Mouse (Mus musculus): Measurements from ENCODE around the gene Nxt1.

Gene Nxt1

DNA sequence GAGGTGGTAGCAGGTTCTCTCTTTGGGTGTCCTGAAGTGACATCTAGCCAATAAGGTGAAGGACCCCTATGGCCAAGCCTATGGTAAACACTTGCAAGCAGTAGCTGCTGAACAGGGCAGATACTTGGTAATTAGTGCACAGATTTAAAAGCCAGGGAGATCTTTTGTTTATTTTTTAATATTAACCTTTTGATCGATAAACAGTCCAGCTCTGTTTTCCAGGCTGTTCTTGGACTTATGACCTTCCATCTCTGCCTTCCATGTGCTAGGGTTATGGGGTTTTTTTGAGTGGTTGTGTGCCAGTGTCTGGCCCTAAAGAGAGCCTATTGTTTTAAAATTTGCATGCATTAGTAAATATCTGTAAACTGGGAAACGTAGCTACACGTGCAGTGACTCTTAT lies 17.9 kb downstream of the Nxt1 start:
- DNase-seq, result no peak

DNA sequence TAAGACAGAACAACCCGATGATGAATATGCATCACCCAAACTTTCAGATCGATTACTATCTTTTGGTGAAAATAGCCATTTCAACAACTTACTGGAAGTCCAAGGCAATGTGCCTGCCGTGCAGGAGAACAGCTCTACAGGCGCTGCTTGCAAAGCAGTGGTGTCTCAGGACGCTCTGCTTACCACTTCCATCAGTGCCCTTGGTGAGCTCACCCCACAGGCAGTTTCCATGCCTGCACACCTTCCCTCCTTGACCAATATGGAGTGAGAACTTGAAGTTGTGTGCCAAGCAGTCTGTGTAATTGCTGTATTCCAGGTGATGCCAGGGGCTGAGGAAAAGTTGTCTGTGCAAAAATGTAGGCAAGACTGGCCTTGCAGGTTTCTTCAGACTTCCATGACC lies 18.4 kb downstream of the Nxt1 start:
- DNase-seq, result no peak

DNA sequence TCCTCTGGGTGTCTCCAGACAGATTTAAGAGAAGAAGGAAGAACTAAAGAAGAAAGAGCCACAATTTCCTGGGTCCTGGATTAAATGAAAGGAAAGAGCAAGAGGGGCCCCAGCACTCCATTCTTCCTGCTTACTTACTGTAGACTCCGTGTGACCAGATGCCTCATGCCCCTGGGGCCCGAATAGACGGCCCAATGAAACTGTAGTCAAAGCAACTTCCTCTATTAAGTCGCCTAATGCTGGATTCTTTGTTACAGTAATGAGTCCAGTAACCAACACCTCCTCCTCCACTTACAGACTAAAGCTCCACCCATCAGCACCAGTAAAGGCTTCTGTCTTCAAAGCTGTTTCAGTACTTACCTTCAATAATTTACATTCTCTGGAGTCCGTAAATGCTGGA lies 26.2 kb downstream of the Nxt1 start:
- DNase-seq, result no peak

GRCm38 (mm10) chr2:148706409-148707201 lies 34.2 kb downstream of the Nxt1 start:
- DNase-seq, result no peak

GRCm38 (mm10) chr2:148707202-148707530 lies 34.8 kb downstream of the Nxt1 start:
- no peak for DNase-seq

- no peak for DNase-seq
Measured at GRCm38 (mm10) chr2:148712326-148712725, 39.9 kb downstream of the Nxt1 start.

DNA sequence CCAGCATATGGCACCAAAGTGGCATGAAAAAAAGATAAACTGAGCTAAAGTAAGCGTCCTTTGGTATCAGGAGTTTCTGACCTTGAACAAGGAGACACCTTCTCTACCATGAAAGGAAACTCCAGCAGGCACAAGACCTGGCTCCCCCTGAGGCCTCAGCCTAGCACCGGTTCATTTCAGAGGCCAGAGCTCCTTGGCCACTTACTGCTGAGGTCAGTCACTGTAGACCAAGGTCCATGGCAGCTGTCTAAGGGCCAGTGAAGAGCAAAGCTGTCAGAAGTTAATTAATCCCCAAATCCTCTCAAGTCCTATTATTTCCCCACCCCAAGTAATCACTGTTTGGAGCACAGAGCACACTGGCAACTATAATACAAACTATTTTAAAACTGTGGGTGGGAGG lies 44.7 kb downstream of the Nxt1 start:
- no peak for DNase-seq

DNA sequence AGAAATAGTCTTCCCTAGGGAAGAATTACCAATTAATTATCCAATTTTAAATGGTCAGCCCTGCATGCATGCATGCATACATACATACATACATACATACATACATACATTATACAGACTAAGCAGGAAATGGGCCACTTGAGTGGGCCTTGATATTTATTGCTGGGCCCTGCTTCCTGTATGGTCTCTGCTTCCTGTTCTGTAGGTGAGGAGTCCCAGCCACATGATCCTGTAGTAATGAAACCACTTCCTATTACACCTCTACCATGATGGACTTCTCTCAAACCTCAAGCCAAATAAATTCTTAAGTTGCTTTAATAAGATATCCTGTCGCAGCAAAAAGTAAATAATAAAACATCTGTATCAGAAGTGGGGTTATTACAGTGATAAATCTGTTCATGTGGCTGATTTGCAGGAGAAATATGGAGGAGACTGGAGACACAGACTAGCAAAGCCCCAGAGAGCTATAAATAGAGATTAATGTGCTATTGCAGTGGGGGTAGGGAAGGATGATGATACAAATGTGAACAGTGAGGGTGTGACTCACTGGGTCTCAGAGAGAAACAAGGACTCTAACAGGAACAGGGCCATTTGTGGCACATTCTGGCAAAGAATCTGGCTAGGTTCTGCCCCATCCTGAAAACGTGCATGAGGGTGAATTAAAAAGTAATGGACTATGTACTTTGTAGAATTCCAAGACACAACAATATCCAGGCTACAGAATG lies 47.0 kb downstream of the Nxt1 start:
- no peak for DNase-seq
